Comparison of ENCODE assay signal across 30 mouse cellular contexts in genomic region chr11:64062226-64062625, GRCm38 (mm10).
"Had no signal": no experiment of that assay in that cellular context is flagged by ENCODE, and none has a peak within 500 bp of the region (broad histone marks: within the 10 kb centered on the region; RNA-seq: fewer than 3 reads in every experiment).

No protein-coding gene starts in this region.

- H3K4me2 ChIP-seq: limb, embryonic 12.5 days; limb, embryonic 13.5 days; limb, embryonic 15.5 days; liver, embryonic 11.5 days; liver, embryonic 12.5 days; liver, embryonic 13.5 days; liver, embryonic 15.5 days; lung, embryonic 14.5 days; lung, embryonic 15.5 days; midbrain, embryonic 11.5 days; midbrain, embryonic 12.5 days; midbrain, embryonic 13.5 days; midbrain, embryonic 15.5 days; neural tube, embryonic 12.5 days had no signal

- H3K27me3 ChIP-seq: limb, embryonic 12.5 days; limb, embryonic 15.5 days; liver, embryonic 12.5 days; liver, embryonic 13.5 days; liver, embryonic 15.5 days; lung, embryonic 15.5 days; megakaryocyte, embryonic 14.5 days; midbrain, embryonic 12.5 days; midbrain, embryonic 13.5 days; midbrain, embryonic 15.5 days; neural tube, embryonic 12.5 days had no signal

- H3K4me3 ChIP-seq: limb, embryonic 10.5 days; limb, embryonic 12.5 days; limb, embryonic 13.5 days; limb, embryonic 15.5 days; liver, embryonic 12.5 days; liver, embryonic 13.5 days; liver, embryonic 15.5 days; lung, embryonic 15.5 days; megakaryocyte, embryonic 14.5 days; midbrain, embryonic 10.5 days; midbrain, embryonic 12.5 days; midbrain, embryonic 13.5 days; midbrain, embryonic 15.5 days; myocyte; neural tube, embryonic 12.5 days had no signal

- H3K9ac ChIP-seq: limb, embryonic 12.5 days; limb, embryonic 13.5 days; limb, embryonic 15.5 days; liver, embryonic 12.5 days; liver, embryonic 13.5 days; liver, embryonic 14.5 days; liver, embryonic 15.5 days; liver, postnatal 0 days; lung, embryonic 14.5 days; lung, embryonic 15.5 days; midbrain, embryonic 12.5 days; midbrain, embryonic 13.5 days; midbrain, embryonic 15.5 days; neural tube, embryonic 12.5 days had no signal

- DNase-seq: left cerebral cortex, postnatal 4 days; liver; liver, embryonic 13.5 days; liver, postnatal 0 days; lung, adult 18-20 months; lung, adult 2 months; lung, embryonic 14.5 days; lung, postnatal 10 days; lung, postnatal 14 days; lung, postnatal 36 days; lung, postnatal 4 days; midbrain, embryonic 14.5 days had no signal

- H3K4me1 ChIP-seq: limb, embryonic 15.5 days; liver, embryonic 15.5 days; lung, embryonic 15.5 days; midbrain, embryonic 10.5 days; midbrain, embryonic 12.5 days; midbrain, embryonic 13.5 days; midbrain, embryonic 15.5 days; neural tube, embryonic 12.5 days had no signal

- H3K9me3 ChIP-seq: limb, embryonic 10.5 days; limb, embryonic 12.5 days; limb, embryonic 13.5 days; limb, embryonic 15.5 days; liver, embryonic 12.5 days; liver, embryonic 13.5 days; liver, embryonic 15.5 days; lung, embryonic 15.5 days; megakaryocyte, embryonic 14.5 days; midbrain, embryonic 10.5 days; midbrain, embryonic 12.5 days; midbrain, embryonic 13.5 days; midbrain, embryonic 15.5 days; neural tube, embryonic 12.5 days had no signal

- H3K27ac ChIP-seq: limb, embryonic 10.5 days; liver, embryonic 12.5 days; liver, embryonic 13.5 days; liver, embryonic 14.5 days; liver, embryonic 15.5 days; lung, embryonic 15.5 days; macrophage; midbrain, embryonic 10.5 days; midbrain, embryonic 12.5 days; midbrain, embryonic 13.5 days; midbrain, embryonic 15.5 days; neural tube, embryonic 12.5 days had no signal

- H3K36me3 ChIP-seq: midbrain, embryonic 15.5 days had no signal
